Mouse (Mus musculus) midbrain, embryonic 16.5 days (tissue): ENCODE results near the gene Smarcd1. TPM values are rescaled to one million over a fixed set of nuclear protein-coding genes. Genes with fewer than 3 reads are reported as not detected.

ENCODE experiments used
- ATAC-seq: fragments of 200-750 bp; cut with Nextera tagmentation; 2 replicates; pipeline ENCODE4 v1.8.0; 2017; ENCODE audit warnings: moderate TSS enrichment
- H3K27ac ChIP-seq: fragments of 300-500 bp; sonication (generic); 2 replicates; pipeline ENCODE4 v1.5.1; 2014; ENCODE audit warnings: mild to moderate bottlenecking, low read length, mixed read lengths
- H3K27me3 ChIP-seq: fragments of 300-500 bp; sonication (generic); 2 replicates; pipeline ENCODE4 v1.6.1; 2014; ENCODE audit warnings: low read depth, low read length, mixed read lengths; ENCODE audit not compliant: control insufficient read depth, insufficient read depth
- H3K36me3 ChIP-seq: fragments of 300-500 bp; sonication (generic); 2 replicates; pipeline ENCODE4 v1.6.1; 2014; ENCODE audit warnings: mild to moderate bottlenecking, low read length, moderate library complexity, mixed read lengths; ENCODE audit not compliant: control insufficient read depth, insufficient read depth
- H3K4me1 ChIP-seq: fragments of 300-500 bp; sonication (generic); 2 replicates; pipeline ENCODE4 v1.6.1; 2014; ENCODE audit warnings: mild to moderate bottlenecking, low read length, mixed read lengths; ENCODE audit not compliant: control insufficient read depth, insufficient read depth
- H3K4me2 ChIP-seq: fragments of 300-500 bp; sonication (generic); 2 replicates; pipeline ENCODE4 v1.6.1; 2014; ENCODE audit warnings: mild to moderate bottlenecking, low read length, mixed read lengths
- H3K4me3 ChIP-seq: fragments of 300-500 bp; sonication (generic); 2 replicates; pipeline ENCODE4 v1.5.1; 2014; ENCODE audit warnings: low read depth, mild to moderate bottlenecking, low read length, moderate library complexity, mixed read lengths
- H3K9ac ChIP-seq: fragments of 300-500 bp; sonication (generic); 2 replicates; pipeline ENCODE4 v1.6.1; 2014; ENCODE audit warnings: low read depth, low read length, mixed read lengths
- H3K9me3 ChIP-seq: fragments of 300-500 bp; sonication (generic); replicated peaks from 2 replicates; pipeline ENCODE4 v1.6.1; 2014; ENCODE audit warnings: mild to moderate bottlenecking, low read length, mixed read lengths; ENCODE audit not compliant: control insufficient read depth, poor library complexity, severe bottlenecking
- WGBS: fragments of 180-500 bp; shearing (Covaris S2); extraction: QIAGEN DNeasy Blood & Tissue Kit; methylation state at CpG from one replicate; pipeline ENCODE4 v1.1.7; 2014; 5-methylcytosine and 5-hydroxymethylcytosine counted together
- polyA plus RNA-seq: library from polyadenylated mRNA; unstranded; fragments of >200 nt; fragmentation: Nextera tagmentation; extraction: Ambion mirVana; gene quantifications from 2 replicates; pipeline ENCODE4 v1.2.1, GENCODE M21; 2015

Smarcd1 gene
- polyA plus RNA-seq, 1 experiment from 2014 or later, result 86.0 TPM

- no peak overlapping the region for H3K4me3 ChIP-seq
- H3K9ac ChIP-seq, result no peak overlapping the region
- ATAC-seq, result no peak
- H3K27ac ChIP-seq, result no peak overlapping the region
- peaks cover 6% of the 10 kb centered on the region for H3K4me1 ChIP-seq
- H3K36me3 ChIP-seq, result peaks cover 24% of the 10 kb centered on the region
- 100% methylated on average over 2 of the region's 2 CpGs for WGBS
- no peak overlapping the region for H3K4me2 ChIP-seq
- no peaks in the 10 kb centered on the region for H3K27me3 ChIP-seq
- H3K9me3 ChIP-seq, result no peaks in the 10 kb centered on the region
Observed at GRCm38 (mm10) chr15:99731167-99731566, 29.2 kb downstream of the Smarcd1 start.

GRCm38 (mm10) chr15:99731678-99732077 is 29.7 kb downstream of the Smarcd1 start:
- no peak overlapping the region for H3K27ac ChIP-seq
- peaks cover 26% of the 10 kb centered on the region for H3K36me3 ChIP-seq
- peaks cover 1% of the 10 kb centered on the region for H3K4me1 ChIP-seq
- no peaks in the 10 kb centered on the region for H3K27me3 ChIP-seq
- H3K9me3 ChIP-seq, result no peaks in the 10 kb centered on the region
- H3K4me2 ChIP-seq, result no peak overlapping the region
- H3K9ac ChIP-seq, result no peak overlapping the region
- 90% methylated on average over 3 of the region's 3 CpGs for whole genome bisulfite sequencing
- no peak overlapping the region for H3K4me3 ChIP-seq
- no peak for ATAC-seq

- 95% methylated on average over 5 of the region's 5 CpGs for WGBS
Observed at GRCm38 (mm10) chr15:99733186-99733585, 31.3 kb downstream of the Smarcd1 start.

GRCm38 (mm10) chr15:99735631-99736030 is 33.7 kb downstream of the Smarcd1 start:
- H3K4me3 ChIP-seq, result no peak overlapping the region
- H3K27ac ChIP-seq, result no peak overlapping the region
- WGBS, result 96% methylated on average over 2 of the region's 2 CpGs
- no peaks in the 10 kb centered on the region for H3K4me1 ChIP-seq
- no peaks in the 10 kb centered on the region for H3K9me3 ChIP-seq
- no peak overlapping the region for H3K9ac ChIP-seq
- H3K27me3 ChIP-seq, result no peaks in the 10 kb centered on the region
- peaks cover 28% of the 10 kb centered on the region for H3K36me3 ChIP-seq
- H3K4me2 ChIP-seq, result no peak overlapping the region
- no peak for ATAC-seq

More at GRCm38 (mm10) chr15:99733186-99733585, 31.3 kb downstream of the Smarcd1 start:
- Histone ChIP-seq H3K9me3 (no peaks in the 10 kb centered on the region), H3K27me3 (no peaks in the 10 kb centered on the region), H3K9ac (no peak overlapping the region), H3K36me3 (peaks cover 29% of the 10 kb centered on the region), H3K4me2 (no peak overlapping the region), H3K4me3 (no peak overlapping the region), H3K27ac (no peak overlapping the region), H3K4me1 (no peaks in the 10 kb centered on the region)
- no peak for ATAC-seq

- H3K36me3 ChIP-seq, result peaks cover 30% of the 10 kb centered on the region
Observed at GRCm38 (mm10) chr15:99736675-99737074, 34.7 kb downstream of the Smarcd1 start.

GRCm38 (mm10) chr15:99740229-99740628 is 38.3 kb downstream of the Smarcd1 start:
- no peak overlapping the region for H3K27ac ChIP-seq
- H3K27me3 ChIP-seq, result no peaks in the 10 kb centered on the region
- no peak overlapping the region for H3K9ac ChIP-seq
- H3K4me2 ChIP-seq, result no peak overlapping the region
- H3K4me3 ChIP-seq, result no peak overlapping the region
- H3K4me1 ChIP-seq, result no peaks in the 10 kb centered on the region
- no peak for ATAC-seq
- H3K36me3 ChIP-seq, result peaks cover 28% of the 10 kb centered on the region
- WGBS, result 93% methylated on average over 4 of the region's 4 CpGs
- no peaks in the 10 kb centered on the region for H3K9me3 ChIP-seq

More at GRCm38 (mm10) chr15:99736675-99737074, 34.7 kb downstream of the Smarcd1 start:
- ATAC-seq, result no peak
- Histone ChIP-seq H3K27me3 (no peaks in the 10 kb centered on the region), H3K9ac (no peak overlapping the region), H3K4me1 (no peaks in the 10 kb centered on the region), H3K27ac (no peak overlapping the region), H3K9me3 (no peaks in the 10 kb centered on the region), H3K4me2 (no peak overlapping the region), H3K4me3 (no peak overlapping the region)
- 94% methylated on average over 11 of the region's 11 CpGs for WGBS

GRCm38 (mm10) chr15:99754204-99754603 is 52.3 kb downstream of the Smarcd1 start:
- Histone ChIP-seq H3K4me3 (no peak overlapping the region), H3K4me1 (no peaks in the 10 kb centered on the region; the same call in 1 of the 2 replicates), H3K4me2 (no peak overlapping the region), H3K9ac (no peak overlapping the region), H3K27me3 (no peaks in the 10 kb centered on the region), H3K27ac (no peak overlapping the region), H3K36me3 (no peaks in the 10 kb centered on the region), H3K9me3 (no peaks in the 10 kb centered on the region)
- ATAC-seq, result no peak
- WGBS, result 89% methylated on average over 3 of the region's 3 CpGs

Other genes with a start within 250 kb of the Smarcd1 start
- gene Nckap5l, start 244.4 kb upstream of the Smarcd1 start, polyA plus RNA-seq, result 16.2 and 17.1 TPM in 2 replicates
- gene Bcdin3d, start 227.4 kb upstream of the Smarcd1 start, polyA plus RNA-seq, result 19.0 and 21.6 TPM in 2 replicates
- 50.3 and 65.8 TPM in 2 replicates for gene Faim2, start 174.0 kb upstream of the Smarcd1 start, polyA plus RNA-seq
- gene Aqp2, start 123.1 kb upstream of the Smarcd1 start, polyA plus RNA-seq, result not detected in 2 replicates
- 0.97 and 1.1 TPM in 2 replicates for gene Aqp5, start 111.3 kb upstream of the Smarcd1 start, polyA plus RNA-seq
- gene Aqp6, start 100.7 kb upstream of the Smarcd1 start, polyA plus RNA-seq, result 0.15 and 0.28 TPM in 2 replicates
- gene Racgap1, start 50.5 kb upstream of the Smarcd1 start, polyA plus RNA-seq, result 39.0 and 48.9 TPM in 2 replicates
- 47.9 and 53.9 TPM in 2 replicates for gene Asic1, start 31.8 kb upstream of the Smarcd1 start, polyA plus RNA-seq
- gene Gm17349, start 3.4 kb downstream of the Smarcd1 start, polyA plus RNA-seq, result not detected in 2 replicates
- 1.4 and 1.7 TPM in 2 replicates for gene Gpd1, start 15.4 kb downstream of the Smarcd1 start, polyA plus RNA-seq
- 142 and 164 TPM in 2 replicates for gene Cox14, start 23.5 kb downstream of the Smarcd1 start, polyA plus RNA-seq
- gene Cers5, start 70.8 kb downstream of the Smarcd1 start, polyA plus RNA-seq, result 79.7 and 83.8 TPM in 2 replicates
- gene Lima1, start 173.3 kb downstream of the Smarcd1 start, polyA plus RNA-seq, result 11.8 and 15.2 TPM in 2 replicates